Mouse (Mus musculus) kidney, embryonic 16.5 days (tissue): ENCODE measurements around the gene Kcng1. TPM values are rescaled to one million over a fixed set of nuclear protein-coding genes. Genes with fewer than 3 reads are reported as not detected.
A peak's percentile ranks its signal among the peaks of the same experiment; 100 is the strongest.

ENCODE experiments used
- ATAC-seq: fragments of 200-750 bp; cut with Nextera tagmentation; 2 replicates; pipeline ENCODE4 v1.8.0; 2017; ENCODE audit warnings: moderate TSS enrichment; ENCODE audit not compliant: low FRiP score, low TSS enrichment
- H3K27ac ChIP-seq: fragments of 300-500 bp; sonication (generic); 2 replicates; pipeline ENCODE4 v1.5.1; 2014; ENCODE audit warnings: low read length
- H3K27me3 ChIP-seq: fragments of 300-500 bp; sonication (generic); 2 replicates; pipeline ENCODE4 v1.6.1; 2014; ENCODE audit warnings: low read length, control low read depth, mixed read lengths; ENCODE audit not compliant: insufficient read depth
- H3K36me3 ChIP-seq: fragments of 300-500 bp; sonication (generic); 2 replicates; pipeline ENCODE4 v1.6.1; 2014; ENCODE audit warnings: low read length, control low read depth, mixed read lengths; ENCODE audit not compliant: insufficient read depth
- H3K4me1 ChIP-seq: fragments of 300-500 bp; sonication (generic); 2 replicates; pipeline ENCODE4 v1.6.1; 2014; ENCODE audit warnings: low read length, control low read depth, mixed read lengths; ENCODE audit not compliant: insufficient read depth
- H3K4me2 ChIP-seq: fragments of 300-500 bp; sonication (generic); replicated peaks from 2 replicates; pipeline ENCODE4 v1.6.1; 2014; ENCODE audit warnings: low read depth, low read length
- H3K4me3 ChIP-seq: fragments of 300-500 bp; sonication (generic); 2 replicates; pipeline ENCODE4 v1.5.1; 2014; ENCODE audit warnings: mild to moderate bottlenecking, low read length
- H3K9ac ChIP-seq: fragments of 300-500 bp; sonication (generic); replicated peaks from 2 replicates; pipeline ENCODE4 v1.6.1; 2014; ENCODE audit warnings: low read length
- H3K9me3 ChIP-seq: fragments of 300-500 bp; sonication (generic); 2 replicates; pipeline ENCODE4 v1.6.1; 2016; ENCODE audit warnings: low read length, control low read depth
- WGBS: fragments of 180-500 bp; shearing (Covaris S2); extraction: QIAGEN DNeasy Blood & Tissue Kit; methylation state at CpG from one replicate; pipeline ENCODE4 v1.1.7; 2014; 5-methylcytosine and 5-hydroxymethylcytosine counted together
- polyA plus RNA-seq: library from polyadenylated mRNA; unstranded; fragments of >200 nt; fragmentation: Nextera tagmentation; extraction: Ambion mirVana; gene quantifications from 2 replicates; pipeline ENCODE4 v1.2.1, GENCODE M21; 2015

Kcng1 gene
- polyA plus RNA-seq, 1 experiment from 2014 or later = 2.9 TPM

DNA sequence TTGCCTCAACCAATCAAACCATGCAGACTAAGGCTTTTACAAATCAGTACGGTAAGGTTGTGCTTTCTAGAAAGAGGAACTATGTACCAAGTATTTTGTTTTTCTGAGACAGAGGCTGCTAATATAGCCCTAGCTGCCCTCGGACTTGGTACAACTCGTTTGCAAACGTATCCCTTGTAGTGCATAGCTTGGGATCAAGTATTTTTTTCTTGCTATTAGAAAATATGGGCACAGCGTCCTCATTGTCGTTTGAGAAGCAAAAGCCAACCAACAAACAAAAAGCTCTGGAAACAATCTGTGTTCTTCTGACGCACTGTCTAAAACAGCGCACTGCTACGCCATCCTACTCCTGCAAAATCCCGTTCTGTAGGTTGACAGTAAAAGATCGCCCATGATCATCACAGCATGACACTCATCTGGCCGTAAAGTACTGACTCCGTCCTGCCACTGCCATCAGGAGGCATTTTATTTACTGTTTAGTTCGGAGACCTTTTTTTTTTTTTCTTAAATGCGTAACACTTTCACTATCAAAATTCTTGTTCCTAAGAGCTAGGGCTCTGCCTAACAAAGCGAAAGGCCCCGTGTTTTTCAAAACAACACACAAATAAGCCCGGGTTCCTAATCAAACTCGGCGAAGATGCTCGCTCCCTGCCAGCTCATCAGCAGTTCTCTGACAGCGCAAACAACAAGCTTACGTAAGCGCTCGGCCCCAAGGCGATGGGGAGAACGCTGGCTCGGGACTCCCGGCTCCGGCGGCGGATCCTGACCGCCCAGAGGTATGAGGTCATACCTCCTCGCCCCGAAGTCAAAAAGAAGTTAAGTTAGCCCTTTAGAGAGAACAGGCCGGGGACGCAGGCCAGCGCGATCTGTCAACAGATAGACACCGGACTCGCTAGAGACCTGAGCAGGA is 52.2 kb downstream of the Kcng1 start:
- ATAC-seq = no peak; the same call in 1 of the 2 replicates
- Histone ChIP-seq H3K9me3 (no peaks in the 10 kb centered on the region), H3K27ac (peak overlapping the region; percentile 97), H3K27me3 (no peaks in the 10 kb centered on the region), H3K36me3 (peaks cover 40% of the 10 kb centered on the region), H3K4me3 (peak overlapping the region; percentile 94), H3K4me1 (peaks cover 29% of the 10 kb centered on the region), H3K4me2 (peak overlapping the region; percentile 99), H3K9ac (peak overlapping the region; percentile 97)
- 18% methylated on average over 41 of the region's 41 CpGs for WGBS

DNA sequence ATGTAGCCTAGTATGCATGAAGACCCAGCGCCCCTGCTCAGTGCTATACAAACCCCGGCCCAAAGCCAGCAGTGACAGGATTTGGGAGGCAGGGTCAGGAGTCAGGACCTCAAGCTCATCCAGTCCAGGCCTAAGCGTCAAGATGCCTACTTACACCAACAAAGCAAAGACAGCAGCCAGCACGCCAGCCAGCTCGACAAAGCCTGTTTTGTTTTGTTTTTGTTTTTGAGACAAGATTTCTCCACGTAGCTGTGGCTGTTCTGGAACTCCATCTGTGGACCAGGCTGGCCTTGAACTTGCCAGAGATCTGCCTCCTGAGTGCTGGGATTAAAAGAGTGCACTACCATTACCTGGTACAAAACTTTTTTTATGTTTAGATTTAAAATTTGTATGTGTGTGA is 58.2 kb downstream of the Kcng1 start:
- peaks cover 70% of the 10 kb centered on the region for H3K36me3 ChIP-seq
- H3K9ac ChIP-seq = no peak overlapping the region
- WGBS = 86% methylated on average over 6 of the region's 6 CpGs
- no peak overlapping the region for H3K4me3 ChIP-seq
- no peak overlapping the region for H3K27ac ChIP-seq
- H3K27me3 ChIP-seq = no peaks in the 10 kb centered on the region
- no peak overlapping the region for H3K4me2 ChIP-seq
- no peaks in the 10 kb centered on the region for H3K9me3 ChIP-seq
- H3K4me1 ChIP-seq = peaks cover 5% of the 10 kb centered on the region
- no peak for ATAC-seq

DNA sequence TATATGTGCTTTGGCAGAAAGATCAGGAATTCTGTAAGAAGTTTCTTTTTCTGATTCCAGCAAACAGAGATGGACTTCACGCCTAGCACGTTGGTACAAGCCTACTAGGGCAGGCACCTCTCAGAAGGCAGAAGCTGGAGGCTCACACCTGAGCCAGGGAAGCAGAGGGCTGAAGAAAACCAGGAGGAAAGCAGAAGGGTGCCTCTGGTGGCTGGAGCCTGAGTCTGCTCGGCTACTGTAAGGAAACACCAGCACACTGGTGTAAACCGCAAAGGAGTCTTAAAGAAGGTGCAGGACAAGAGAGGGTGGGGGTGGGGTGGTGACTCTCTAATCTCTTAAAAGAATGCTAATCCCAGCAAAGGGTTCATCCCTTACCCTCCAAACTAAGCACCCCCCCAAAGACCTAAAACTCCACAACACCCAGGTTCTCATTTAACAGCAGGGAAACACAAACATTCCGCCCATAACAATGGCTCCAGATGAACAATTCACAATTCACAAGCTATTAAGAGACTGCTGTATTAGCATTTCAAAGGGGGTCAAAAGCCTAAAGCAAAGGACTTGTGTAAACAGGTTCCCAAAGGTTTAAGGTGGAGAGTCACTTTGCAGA is 67.6 kb downstream of the Kcng1 start:
- no peak for ATAC-seq
- H3K36me3 ChIP-seq = peaks cover 58% of the 10 kb centered on the region
- H3K4me3 ChIP-seq = no peak overlapping the region
- no peak overlapping the region for H3K4me2 ChIP-seq
- H3K9ac ChIP-seq = no peak overlapping the region
- 47% methylated on average over 5 of the region's 5 CpGs for WGBS
- H3K27me3 ChIP-seq = no peaks in the 10 kb centered on the region
- no peaks in the 10 kb centered on the region for H3K9me3 ChIP-seq
- H3K27ac ChIP-seq = no peak overlapping the region
- H3K4me1 ChIP-seq = no peaks in the 10 kb centered on the region

Other genes starting within 250 kb of the Kcng1 start
- gene Pard6b, start 200.7 kb downstream of the Kcng1 start, polyA plus RNA-seq = 20.0 and 23.9 TPM in 2 replicates
- gene Adnp, start 74.6 kb downstream of the Kcng1 start, polyA plus RNA-seq = 1.3 and 2.3 TPM in 2 replicates
- 16.7 and 18.6 TPM in 2 replicates for gene Gm20716, start 51.4 kb downstream of the Kcng1 start, polyA plus RNA-seq
- 82.2 and 99.4 TPM in 2 replicates for gene Dpm1, start 51.1 kb downstream of the Kcng1 start, polyA plus RNA-seq
- gene Mocs3, start 51.1 kb downstream of the Kcng1 start, polyA plus RNA-seq = 6.0 and 6.2 TPM in 2 replicates